Mouse (Mus musculus): ENCODE results near the gene Bsg.

Bsg gene

DNA sequence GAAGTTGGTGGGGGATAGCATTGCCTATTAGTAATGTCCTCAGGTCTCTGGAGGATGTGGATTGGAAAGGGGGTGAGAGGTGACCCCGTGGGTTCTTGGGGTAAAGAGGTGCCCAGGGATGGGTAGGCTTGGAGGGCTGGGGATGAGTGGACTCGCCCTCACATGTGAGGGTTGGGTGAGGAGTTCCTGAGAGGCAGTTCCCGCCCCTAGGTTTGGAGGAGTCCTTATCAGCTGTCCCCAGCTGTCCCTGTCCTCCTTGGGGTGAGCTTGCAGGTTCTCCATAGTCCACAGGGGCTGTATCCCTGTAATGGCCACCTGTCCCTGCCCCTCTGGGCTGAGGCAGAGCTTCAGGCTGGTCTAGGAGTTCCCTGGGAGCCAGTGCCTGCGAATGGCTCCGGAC lies 1.7 kb downstream of the Bsg start:
- no peak for DNase-seq (ENCODE audit: low spot score)

DNA sequence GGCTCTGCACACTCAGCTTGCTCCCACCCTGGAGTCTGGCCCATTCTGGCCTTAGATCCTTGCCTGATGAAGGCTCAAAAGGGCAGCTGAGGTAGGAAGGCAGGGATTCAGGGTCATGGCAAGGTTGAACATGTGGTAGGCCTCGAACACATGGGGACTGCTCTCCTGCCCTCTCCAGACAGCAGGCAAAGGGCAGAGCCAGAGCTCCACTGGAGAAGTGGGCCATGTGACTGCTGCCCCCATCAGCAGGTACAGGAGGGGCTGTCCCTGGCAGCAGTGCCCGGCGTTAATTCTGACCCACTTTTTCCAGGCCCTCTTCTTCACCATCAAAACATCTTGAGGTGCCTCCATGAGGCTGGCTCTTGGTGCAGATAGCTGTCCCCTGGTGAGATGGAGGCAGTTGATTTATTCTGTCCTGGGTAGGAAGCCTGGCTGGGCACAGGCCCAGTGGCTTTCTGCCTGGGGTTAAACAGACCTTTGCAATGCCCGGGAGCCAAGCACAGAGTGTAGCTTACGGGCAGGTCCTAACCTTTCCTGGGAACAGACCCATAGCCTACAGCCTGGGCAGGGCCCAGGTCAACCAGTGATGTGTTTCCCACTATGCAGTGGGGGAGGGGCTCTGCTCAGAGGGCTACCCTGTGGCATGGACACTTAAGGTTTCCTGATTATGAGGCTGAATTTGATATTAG lies 2.3 kb downstream of the Bsg start:
- DNase-seq (ENCODE audit: low spot score) = no peak

DNA sequence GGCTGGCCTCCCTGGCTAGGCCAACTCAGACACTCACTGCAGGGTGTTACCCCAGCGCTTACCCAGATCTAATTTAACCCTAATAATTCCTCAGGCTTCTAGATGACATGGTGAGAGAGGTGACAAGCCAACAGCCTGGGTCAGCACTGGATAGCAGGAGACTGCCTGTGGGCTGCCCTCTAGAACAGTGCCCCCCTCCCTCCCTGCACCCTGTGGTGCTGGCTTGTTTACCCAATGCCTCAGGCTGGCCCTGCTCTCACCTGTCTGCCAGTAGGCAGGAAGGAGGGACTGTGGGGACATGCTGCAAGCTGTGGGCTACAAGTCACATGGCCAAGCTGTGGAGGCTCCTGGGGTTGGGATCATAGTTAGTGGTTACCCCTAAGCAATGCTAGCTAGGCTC lies 2.9 kb downstream of the Bsg start:
- no peak for DNase-seq (ENCODE audit: low spot score)

DNA sequence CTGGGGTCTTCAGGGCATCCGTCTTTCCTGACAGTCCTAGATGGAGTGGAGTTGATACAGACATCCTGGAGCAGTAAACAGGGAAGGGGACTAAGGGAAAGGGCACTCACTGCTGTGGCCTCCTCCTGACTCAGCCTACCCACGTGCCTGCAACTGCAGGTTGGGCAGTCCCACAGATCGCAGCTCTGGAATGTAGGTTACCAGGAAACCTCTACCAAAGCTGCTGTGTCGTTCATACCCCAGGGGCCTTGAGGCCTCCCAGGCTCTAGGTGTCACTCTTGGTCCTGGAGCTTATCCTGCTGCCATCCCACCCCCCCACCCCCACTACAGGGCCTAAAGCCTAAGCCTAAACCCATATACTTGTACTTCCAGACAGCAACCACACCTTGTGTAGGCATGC lies 3.5 kb downstream of the Bsg start:
- DNase-seq (ENCODE audit: low spot score) = no peak

DNA sequence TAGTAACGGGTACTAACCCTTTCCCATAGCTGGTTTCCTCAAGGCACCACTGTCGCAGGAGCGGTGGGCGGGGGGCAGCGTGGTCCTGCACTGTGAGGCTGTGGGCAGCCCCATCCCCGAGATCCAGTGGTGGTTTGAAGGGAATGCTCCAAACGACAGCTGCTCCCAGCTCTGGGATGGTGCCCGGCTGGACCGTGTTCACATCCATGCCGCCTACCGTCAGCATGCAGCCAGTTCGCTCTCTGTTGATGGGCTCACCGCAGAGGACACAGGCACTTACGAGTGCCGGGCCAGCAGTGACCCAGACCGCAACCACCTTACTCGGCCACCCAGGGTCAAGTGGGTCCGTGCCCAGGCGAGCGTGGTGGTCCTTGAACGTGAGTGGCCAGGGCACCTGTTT lies 4.4 kb downstream of the Bsg start:
- DNase-seq (ENCODE audit: low spot score) = no peak

DNA sequence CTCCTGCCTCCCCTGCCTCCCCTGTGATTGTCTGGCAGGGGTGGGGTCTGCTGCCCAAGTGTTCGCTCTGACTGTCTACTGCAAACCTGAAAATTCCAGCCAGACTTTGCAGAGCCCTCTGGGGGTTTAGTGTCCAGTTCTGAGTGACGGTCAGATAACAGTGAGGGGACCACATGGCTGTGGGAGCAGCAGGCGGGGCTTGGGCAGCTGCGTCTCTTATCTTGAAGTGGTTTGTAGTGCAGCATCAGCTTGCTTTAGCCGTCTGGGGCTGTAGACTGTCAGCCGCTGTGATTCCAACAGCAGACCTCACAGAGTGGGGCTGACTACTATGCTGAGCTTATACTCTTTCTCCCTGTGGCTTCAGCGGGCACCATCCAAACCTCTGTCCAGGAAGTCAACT lies 5.0 kb downstream of the Bsg start:
- no peak for DNase-seq (ENCODE audit: low spot score)

DNA sequence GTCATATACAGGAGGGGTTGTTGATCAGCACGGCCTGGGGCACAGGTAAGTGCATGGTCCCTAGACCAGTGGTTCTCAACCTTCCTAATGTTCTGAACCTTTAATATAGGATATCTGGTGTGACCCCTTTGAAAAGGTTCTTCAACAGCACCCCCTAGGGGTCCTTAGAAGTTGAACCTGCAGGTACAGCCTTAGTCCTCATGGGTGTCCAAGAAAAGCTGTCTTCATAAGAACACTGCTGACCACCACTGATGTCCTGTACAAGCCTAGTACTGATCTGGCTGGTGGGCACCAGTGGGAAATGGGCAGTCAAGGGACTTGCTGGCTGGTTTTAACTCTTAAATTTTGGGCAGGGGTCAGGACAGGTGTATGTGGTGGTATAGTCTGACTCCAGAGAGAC lies 7.7 kb downstream of the Bsg start:
- DNase-seq (ENCODE audit: low spot score) = no peak

DNA sequence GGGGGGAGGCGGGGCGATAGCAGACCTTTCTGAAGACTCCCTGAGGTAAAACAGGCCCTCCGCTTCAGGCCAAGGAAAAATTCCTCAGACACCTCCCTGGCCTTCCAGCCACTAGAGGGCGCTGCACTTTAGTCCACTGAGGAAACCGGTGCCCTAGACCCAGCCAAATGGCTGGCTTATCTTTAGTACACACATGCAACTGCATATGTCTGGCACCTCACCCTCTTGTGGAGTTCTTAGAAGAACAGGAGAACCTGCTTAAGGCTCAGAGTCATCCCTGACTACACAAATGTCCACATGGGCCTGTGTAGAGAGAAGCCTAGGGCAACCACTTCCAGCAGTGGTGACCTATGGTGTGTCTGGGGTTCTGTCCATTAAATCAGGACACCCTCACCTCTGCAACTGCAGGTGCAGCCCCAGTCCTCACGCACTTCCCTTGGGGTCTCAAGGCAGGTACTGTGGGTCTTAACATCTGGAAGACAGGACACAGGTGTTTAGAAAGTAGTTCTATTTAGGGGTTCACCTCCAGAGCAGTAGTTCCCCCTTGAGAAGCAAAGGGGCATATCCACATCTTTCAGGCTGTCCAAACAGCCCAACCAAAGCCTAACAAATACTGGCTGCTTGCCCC lies 8.3 kb downstream of the Bsg start:
- DNase-seq (ENCODE audit: low spot score) = peak; percentile 70

DNA sequence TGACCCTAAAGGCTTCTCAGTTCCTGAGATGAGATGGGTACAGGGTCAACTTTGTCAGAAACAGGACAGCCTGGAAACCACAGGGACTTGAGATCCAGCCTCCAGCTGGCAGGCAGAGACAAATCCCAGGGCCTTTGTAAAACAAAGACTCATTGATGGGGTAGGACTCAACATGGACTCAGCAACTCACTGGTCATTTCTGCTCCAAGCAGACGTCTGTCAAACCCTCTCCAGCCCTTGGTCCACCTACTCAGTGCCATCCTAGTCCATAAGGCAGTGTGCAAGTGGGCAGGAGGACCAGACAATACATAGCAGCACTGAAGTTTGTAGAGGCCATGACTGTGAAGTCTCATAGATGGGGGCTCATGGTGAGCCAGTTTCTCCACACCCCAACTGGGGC lies 8.9 kb downstream of the Bsg start:
- DNase-seq (ENCODE audit: low spot score) = no peak

DNA sequence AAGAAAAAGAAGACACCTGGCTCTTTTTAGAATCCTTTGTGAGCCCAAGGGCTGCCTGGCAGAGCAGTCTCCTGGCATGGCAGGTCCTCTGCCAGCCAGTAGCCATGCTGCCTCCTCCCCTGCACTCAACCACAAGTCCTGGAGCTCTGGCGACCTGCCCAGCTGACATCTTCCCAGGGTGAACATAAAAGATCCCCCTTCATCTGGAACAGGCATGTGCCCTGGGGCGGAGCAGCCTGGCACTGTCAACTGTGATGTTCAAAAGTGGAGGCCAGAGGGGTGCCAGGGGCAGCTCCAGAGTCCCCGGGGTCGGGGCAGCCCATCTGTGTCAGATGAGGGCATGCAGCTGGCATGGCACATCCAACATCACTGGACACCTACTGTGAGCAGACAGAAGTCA lies 10.7 kb downstream of the Bsg start:
- no peak for DNase-seq (ENCODE audit: low spot score)

DNA sequence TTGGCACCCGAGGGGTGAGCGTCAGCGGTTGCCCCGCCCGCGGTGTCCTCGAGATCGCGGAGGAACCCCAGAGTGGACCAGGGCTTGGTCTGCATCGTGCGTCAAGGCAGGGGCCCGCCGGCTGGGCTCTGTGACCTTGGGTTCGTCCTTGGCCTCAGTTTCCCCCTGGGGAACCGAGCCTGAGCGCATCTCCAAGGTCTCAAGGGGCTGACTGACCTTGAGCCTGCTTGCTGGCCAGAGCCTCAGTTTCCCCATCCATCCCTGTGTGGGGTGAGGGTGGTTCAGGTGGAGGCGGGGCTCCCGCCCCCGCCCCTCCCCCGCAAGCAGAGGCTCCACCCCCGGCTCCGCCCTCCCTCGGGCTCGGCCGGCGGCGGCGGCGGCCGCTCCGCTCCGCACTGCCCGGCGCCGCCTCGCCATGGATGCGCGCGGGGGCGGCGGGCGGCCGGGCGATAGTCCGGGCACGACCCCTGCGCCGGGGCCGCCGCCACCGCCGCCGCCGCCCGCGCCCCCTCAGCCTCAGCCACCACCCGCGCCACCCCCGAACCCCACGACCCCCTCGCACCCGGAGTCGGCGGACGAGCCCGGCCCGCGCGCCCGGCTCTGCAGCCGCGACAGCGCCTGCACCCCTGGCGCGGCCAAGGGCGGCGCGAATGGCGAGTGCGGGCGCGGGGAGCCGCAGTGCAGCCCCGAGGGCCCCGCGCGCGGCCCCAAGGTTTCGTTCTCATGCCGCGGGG lies 12.1 kb downstream of the Bsg start, which contains the start of gene Hcn2:
Gene Hcn2 (plus strand): TSS at position 381 of the 734 bp plus-strand sequence.
- no peak for DNase-seq (ENCODE audit: low spot score)

DNA sequence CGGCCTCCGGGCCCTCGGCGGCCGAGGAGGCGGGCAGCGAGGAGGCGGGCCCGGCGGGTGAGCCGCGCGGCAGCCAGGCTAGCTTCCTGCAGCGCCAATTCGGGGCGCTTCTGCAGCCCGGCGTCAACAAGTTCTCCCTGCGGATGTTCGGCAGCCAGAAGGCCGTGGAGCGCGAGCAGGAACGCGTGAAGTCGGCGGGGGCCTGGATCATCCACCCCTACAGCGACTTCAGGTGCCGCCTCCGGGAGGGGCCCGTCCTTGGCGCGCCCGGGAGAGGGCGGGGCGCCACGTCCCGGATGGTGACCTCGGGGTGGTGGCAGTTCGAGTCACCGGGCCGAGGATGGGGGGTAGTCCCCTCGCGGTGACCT lies 12.7 kb downstream of the Bsg start:
- DNase-seq (ENCODE audit: low spot score) = no peak

DNA sequence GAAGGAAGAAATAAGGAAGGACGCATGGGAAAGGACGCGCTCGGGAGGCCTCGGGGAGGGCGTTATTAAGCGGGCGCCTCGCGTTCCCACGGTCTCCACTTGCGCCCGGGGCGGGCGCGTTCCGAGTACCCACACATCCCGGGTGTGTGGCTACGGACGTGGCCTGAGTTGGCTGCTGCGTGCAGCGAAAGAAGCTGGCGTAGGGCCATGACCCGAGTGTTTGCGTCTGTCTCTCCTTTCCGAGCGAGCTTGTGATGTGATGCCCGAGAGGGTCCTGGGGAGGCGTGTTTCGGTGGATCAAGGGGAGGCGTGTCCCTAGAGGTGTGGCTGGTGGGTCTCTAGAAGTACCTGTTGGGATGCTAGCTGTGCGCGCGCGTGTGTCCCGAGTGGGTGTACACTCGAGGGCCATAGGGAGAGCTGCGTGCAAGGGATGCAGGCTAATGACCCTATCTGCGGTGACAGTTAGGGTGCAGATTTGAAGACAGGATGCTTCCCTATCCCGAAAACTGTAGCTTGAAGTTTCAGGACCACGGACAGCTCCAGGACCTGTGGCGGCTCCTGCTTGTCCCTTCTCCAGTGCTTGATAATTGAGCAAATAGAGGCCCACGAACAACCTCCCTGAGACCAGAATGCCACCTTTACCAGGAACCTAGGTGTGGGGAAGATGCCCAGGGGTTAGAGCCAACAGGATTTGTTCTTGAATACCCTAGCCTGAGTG lies 13.5 kb downstream of the Bsg start:
- peak; percentile 75 for DNase-seq (ENCODE audit: low spot score)

DNA sequence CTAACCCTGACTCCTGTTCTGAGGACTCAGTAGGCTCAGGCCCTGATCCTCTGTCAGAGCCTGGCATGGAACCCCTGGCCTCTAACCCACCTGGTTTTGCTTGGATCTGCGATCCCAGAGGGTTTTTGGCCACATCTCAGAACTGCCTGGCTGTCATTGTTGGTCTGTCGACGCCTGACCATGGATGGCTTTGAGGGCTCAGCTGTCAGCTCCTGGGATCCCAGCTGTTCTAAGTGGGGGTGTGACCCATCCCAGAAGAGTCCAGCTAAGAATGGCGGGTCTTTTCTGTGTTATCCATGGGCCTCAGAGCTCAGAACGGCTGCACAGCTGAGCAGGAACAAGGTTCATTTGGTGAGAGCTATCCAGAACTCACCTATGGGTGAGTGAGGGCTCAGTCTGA lies 16.8 kb downstream of the Bsg start:
- DNase-seq (ENCODE audit: low spot score) = no peak

DNA sequence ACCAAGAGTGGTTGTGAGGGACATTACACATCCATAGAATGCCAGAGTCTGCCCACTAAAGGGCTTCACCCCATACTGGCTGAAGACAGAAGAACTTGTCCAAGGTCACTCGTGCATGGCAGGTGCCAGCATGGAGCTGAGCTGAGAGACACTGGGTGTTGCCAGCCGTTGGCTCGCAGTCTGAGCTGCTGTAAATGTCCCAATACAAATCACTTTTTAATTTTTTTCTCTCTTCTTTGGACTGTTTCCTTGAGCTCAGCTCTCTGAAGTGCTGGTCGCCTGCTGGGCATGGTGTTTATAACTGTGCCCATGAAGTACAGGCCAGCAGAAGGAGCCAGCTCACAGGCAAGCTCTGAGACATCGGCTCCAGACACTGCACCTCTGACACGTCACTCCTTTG lies 18.8 kb downstream of the Bsg start:
- no peak for DNase-seq (ENCODE audit: low spot score)

DNA sequence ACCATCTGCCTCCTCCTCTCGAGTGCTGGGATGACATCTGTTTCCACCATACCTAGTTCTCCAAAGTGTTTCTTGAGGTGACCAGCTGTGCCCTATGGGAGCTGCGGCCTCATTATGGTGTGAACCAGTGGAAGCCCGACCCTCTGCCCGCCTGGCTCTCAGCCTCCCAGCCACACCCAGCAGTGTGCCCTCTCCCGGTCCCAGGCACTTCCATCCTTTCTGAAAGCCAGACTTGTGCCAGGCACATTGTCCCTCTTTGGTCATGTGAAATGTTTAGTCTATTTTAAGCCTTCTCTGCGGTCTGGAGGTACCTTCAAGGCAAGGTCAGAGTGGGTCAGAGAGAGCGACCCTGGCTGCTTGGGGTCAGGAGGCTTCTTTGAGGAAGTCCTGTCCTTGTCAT lies 19.4 kb downstream of the Bsg start:
- no peak for DNase-seq (ENCODE audit: low spot score)

DNA sequence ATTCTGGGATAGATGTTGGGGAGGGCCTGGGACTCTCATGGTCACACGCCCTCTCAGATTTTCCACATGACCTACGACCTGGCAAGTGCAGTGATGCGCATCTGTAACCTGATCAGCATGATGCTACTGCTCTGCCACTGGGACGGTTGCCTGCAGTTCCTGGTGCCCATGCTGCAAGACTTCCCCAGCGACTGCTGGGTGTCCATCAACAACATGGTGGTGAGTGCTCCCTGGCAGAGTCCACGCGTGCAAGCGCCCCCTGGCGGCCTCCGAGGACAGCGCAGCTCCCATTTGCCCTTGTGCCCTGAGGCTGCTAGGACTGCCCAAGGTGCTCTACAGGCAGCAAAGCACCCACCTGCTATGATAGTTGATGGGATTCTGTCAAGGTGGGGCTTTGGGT lies 21.8 kb downstream of the Bsg start:
- no peak for DNase-seq (ENCODE audit: low spot score)

DNA sequence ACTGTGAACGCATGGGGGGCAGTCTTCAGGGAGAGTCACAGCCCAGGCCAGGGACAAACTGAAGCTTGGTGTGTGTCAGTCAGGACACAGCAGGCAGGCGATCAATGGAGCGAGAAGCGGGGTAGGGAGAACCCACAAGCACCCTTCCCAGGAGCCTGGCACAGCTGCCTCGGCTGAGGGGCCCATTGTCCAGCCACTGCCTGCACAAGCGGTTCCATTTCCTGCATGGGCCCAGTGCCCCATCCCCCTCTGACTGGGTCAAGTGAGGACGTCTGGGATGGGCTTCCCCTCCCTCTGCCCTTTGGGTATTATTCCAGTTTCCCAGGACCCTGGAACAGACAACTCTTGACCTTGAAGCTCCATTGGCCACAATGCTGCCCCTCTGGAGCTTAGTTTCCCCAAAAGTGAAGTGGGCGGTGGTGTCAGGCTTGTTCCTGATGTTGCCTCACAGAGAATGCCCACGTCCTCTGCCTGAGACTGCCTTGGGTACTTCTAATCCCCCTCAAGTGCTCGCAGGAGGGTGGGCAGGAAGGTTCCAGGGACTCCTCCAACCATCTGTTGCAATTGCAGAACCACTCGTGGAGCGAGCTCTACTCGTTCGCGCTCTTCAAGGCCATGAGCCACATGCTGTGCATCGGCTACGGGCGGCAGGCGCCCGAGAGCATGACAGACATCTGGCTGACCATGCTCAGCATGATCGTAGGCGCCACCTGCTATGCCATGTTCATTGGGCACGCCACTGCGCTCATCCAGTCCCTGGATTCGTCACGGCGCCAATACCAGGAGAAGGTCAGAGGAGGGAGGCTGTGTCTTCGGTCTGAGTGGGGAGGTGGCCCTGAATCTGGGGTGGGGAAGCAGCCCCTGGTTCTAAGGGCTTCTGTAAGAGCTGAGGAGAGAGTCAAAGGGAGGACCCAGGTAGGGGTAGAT lies 24.3 kb downstream of the Bsg start:
- DNase-seq (ENCODE audit: low spot score) = no peak

DNA sequence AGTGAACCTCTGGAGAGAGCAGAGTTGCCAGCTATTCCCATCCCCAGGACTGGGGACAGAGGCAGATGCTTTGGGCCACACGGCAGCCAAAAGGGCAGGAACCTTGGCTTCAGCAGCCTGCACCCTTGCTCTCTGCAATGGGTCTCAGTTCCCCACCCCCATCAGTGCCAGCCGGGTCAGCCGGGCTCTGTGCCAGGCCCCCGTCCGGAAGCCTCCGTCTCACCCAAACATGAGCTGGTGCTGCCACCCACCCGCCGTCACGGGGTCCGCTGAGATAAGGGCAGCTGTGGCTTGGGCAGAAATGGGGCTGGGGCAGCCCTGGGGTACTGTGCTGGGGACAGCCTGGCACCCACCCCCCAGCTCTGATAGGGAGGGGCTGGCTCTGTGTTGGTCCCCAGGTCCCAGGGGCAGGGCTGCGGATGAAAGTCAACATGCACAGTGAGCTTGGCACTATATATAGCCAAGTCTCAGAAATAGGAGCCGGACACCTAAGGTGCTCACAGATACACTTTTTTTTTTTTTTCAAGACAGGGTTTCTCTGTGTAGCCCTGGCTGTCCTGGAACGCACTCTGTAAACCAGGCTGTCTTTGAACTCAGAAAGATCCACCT lies 25.2 kb downstream of the Bsg start:
- no peak for DNase-seq (ENCODE audit: low spot score)

DNA sequence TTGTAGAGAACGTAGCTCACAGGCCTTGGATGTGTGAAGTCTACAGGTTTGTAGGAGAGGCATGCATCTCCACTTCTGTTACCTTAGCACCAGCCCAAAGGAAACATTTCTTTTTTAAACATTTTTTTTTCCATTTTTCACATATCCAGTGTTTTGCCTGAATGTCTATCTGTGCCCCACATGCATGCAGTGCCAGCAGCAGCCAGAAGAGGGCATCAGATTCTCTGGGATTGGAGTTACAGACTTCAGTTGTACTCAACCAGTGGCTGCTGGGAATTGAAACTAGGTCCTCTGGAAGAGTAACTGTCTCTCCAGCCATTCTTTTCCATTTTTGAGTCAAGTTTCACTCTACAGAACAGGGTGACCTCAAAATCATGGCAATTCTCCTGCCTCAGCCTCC lies 28.2 kb downstream of the Bsg start:
- DNase-seq (ENCODE audit: low spot score) = no peak

DNA sequence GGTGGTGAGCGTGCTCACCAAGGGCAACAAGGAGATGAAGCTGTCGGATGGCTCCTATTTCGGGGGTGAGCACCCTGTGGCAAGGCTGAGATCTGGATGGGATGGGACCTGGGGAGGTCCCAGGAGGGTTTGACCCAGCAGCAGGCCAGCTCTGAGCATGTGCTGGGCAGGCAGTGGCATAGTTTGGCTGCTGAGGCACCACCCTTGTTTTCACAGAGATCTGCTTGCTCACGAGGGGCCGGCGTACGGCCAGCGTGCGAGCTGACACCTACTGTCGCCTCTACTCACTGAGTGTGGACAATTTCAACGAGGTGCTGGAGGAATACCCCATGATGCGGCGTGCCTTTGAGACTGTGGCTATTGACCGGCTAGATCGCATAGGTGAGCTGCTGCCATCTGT lies 29.6 kb downstream of the Bsg start:
- DNase-seq (ENCODE audit: low spot score) = no peak
